Mouse (Mus musculus): ENCODE measurements around the gene Magi1.

The Magi1 gene

GRCm38 (mm10) chr6:93826875-93827274, 456.8 kb downstream of the Magi1 start:
- DNase-seq (ENCODE audit: low spot score in 2 of 2), result no peak

GRCm38 (mm10) chr6:93822221-93822897, 461.4 kb downstream of the Magi1 start:
- DNase-seq (ENCODE audit: low spot score in 2 of 2), result no peak

- no peak for DNase-seq (ENCODE audit: low spot score in 2 of 2)
Observed at GRCm38 (mm10) chr6:93821512-93821911, 462.2 kb downstream of the Magi1 start.

DNA sequence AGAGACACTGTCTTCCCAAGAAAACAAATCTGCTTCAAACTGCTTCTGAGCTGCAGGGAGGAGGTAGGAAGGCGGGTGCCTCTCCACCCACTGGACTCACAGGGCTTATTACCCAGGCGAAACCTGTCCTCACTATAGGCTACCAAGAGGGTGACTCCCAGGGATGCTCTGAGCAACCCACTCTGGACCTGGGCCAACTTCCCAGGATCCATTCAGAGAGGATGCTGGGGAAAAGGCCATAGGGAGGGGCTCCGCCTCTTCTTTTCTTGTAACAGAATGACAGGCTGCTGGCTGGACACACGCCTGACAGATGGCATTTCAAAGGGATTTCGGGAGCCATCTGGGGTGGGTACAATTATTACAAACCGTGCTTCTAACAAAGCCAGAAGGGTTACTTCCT, 463.8 kb downstream of the Magi1 start:
- no peak for DNase-seq (ENCODE audit: low spot score in 2 of 2)

- no peak for DNase-seq (ENCODE audit: low spot score in 2 of 2)
Observed at GRCm38 (mm10) chr6:93819282-93819681, 464.4 kb downstream of the Magi1 start.

DNA sequence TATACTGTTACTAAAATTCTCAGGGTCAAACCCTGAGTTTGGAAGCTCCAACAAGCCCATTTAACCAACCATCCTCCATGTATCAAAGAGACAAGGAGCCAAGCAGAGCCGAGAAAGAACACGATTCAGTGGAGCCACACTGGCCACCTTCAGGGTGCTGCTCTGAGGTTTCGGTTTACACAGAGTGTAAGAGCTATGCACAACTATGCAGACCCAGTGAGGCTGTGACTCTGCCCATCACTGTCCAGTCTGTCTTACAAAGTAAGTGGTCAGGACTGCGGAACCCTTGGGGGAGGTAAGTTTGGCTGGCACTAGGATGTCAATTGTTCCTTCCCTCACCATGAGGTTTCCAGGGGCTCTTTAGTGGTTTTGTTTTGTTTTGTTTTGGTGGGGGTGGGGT, 465.2 kb downstream of the Magi1 start:
- DNase-seq (ENCODE audit: low spot score in 2 of 2), result no peak

DNA sequence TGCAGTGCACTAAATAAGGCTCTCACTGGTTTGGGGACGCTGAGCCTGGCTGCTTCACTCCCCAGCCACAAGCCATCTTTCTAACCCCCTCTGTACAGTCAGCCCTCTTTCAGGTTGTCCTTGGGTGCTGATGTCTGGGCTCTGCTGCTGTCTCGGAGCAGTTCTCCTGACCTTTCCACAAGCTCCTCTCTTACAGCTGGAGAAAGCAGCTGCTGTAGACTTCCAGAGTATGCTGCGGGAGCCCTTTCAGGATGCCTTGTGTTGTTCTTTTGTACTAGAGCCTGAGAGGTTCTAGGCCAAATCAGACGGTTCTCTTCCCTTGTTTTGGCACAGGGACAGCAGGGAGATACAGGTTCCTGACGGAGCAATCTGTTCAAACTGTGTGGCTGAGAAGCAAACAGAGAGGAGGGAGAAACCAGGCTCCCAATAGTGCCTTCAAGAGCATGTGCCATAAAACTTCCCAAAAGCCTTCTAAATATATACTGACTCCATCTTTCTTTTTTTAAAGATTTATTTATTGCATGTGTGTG, 478.2 kb downstream of the Magi1 start:
- no peak for DNase-seq (ENCODE audit: low spot score in 2 of 2)

DNA sequence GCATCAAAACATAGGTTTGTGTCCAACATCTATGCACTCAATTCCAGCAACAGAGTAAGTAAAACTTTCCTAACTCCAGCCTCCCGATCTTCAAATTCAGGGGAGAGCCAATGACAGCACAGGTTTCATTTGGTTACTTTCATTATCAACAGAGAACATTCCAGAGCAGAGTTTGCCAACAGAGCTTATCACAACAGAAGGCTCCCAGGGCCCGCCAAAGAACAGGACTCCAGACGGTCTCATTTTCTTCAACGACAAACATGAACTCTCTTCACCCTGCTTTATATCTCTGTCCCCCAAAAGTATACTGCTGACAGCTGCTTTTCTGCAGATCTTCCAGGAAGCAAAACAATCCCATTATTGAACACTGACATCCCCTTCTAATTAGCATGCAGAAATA, 481.3 kb downstream of the Magi1 start:
- no peak for DNase-seq (ENCODE audit: low spot score in 2 of 2)

DNA sequence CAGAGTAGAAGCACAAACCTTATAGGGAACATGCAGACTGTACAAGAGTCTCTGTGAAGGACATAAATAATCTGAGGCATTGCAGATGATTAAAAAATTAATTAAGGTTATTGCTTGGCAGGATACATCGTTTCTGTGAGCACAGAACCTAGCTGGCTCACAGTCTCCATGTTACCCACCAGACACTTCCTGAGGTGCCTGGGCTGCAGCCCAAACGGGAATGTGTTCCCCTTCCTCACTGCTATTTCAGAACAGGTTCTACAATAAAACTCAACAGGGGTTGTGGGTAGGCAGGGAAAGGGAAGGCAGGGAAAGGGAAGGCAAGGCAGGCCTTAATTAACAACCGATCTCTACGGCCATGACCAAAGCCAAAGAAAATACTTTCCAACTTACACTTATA, 483.3 kb downstream of the Magi1 start:
- no peak for DNase-seq (ENCODE audit: low spot score in 2 of 2)

GRCm38 (mm10) chr6:93792309-93793215, 491.2 kb downstream of the Magi1 start:
- DNase-seq (ENCODE audit: low spot score in 2 of 2), result no peak

GRCm38 (mm10) chr6:93789721-93790120, 494.0 kb downstream of the Magi1 start:
- DNase-seq (ENCODE audit: low spot score in 2 of 2), result no peak

- DNase-seq (ENCODE audit: low spot score in 2 of 2), result no peak
Observed at GRCm38 (mm10) chr6:93787042-93787441, 496.7 kb downstream of the Magi1 start.

DNA sequence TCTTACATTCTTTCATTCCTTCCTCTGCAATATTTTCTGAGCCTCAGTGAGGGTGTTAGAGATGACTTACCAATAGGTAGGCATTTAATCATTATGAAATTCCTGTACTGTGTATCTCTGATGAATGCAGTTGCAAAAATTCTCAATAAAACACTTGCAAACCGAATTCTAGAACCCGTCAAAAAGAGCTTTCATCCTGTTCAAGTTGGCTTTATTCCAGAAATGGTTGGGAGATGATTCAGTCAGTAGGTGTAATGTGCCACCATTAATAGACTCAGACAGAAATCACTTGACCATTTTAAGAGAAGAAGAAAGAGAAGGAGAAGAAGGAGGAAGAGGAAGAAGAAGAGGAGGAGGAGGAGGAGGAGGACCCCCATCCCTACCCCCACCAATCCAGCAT, 497.5 kb downstream of the Magi1 start:
- no peak for DNase-seq (ENCODE audit: low spot score in 2 of 2)

- DNase-seq (ENCODE audit: low spot score in 2 of 2), result no peak
Observed at GRCm38 (mm10) chr6:93771081-93771480, 512.6 kb downstream of the Magi1 start.

DNA sequence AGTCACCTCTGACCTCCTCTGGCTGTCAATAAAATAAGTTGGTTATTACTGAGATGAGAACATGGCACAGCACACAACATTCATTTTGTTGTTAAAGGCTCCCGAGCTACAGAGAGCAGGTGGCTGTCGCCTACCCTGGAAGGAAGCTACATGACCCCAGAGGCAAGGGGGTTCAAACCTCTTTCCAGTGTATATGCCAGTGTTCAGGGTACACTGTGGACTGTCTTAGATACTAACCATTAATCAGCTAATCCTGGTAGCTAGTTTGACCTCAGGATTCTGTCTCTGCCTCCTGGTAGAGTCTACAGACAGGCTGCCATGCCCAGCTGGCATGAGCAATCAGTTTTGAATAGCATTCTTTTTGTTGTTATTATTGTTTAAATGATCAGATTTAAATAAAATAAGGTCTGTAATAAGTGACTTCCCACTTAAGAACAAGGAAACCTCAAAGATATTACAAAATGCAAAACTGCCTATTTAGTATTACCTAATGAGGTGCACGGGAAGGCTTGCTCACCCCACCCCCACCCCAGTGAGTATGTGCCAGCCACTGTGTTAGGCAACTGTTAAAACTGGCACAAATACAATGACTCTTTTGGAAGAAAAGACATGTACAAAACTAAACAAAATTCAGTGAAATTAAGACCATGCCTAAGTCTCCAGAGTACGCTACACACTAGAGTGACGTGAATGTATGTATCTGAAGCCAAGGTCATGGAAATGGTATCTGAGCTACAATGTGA, 513.3 kb downstream of the Magi1 start:
- DNase-seq (ENCODE audit: low spot score in 2 of 2), result no peak

GRCm38 (mm10) chr6:93758114-93758513, 525.6 kb downstream of the Magi1 start:
- no peak for DNase-seq (ENCODE audit: low spot score in 2 of 2)

DNA sequence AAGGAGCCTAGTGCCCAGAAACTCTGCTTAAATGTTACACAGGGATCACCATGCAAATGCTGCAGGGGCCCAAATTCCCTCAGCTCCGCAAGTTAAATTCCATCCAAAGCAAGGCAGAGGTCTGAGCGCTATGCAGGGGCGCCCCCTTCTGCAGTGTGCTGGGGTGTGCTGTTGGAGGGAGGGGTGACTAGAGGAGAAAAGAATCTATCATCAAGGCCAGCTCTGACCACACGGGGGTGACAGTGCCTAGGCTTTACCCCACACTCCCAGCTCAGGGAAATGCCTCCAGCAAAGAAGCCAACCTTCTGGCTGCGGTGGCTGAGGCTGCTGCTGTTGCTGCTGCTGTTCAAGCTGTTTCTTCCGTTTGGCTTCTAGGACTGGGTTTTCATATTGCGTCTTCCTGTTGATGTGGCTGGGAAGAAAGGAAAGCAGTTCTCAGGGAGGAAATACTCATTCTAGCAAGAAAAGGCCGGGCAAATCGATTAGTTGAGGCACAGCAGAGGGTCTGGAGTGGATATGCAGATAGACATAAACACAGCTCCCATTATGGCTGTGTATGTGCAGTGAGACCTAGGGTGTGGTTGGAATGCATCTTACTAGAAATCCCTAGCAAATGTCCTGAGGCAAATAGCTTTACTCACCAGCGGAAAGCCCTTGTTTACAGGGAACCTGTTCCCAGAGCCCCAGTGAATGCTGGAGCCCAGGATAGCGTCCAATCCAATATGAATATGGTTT, 526.2 kb downstream of the Magi1 start:
- DNase-seq (ENCODE audit: low spot score in 2 of 2), result peak; percentile 6 to 35

DNA sequence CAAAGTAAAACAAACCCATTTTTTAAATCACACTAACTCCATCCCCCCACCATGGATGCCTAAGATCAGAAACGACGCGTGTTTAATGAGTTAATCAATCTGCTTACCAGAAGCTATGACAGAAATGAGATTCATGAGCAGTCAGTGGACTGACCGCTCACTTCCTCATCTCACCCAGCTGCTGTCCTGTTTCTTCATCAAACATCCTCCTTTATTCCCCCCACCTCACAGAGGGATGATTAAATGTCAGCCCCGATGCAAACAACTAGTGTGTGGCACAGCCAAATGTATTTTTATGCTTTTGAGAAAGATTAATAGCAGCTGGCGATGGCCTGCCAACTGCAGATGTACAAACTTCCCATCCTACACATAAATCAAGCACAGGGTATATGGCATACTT, 540.6 kb downstream of the Magi1 start:
- DNase-seq (ENCODE audit: low spot score in 2 of 2), result no peak

- no peak for DNase-seq (ENCODE audit: low spot score in 2 of 2)
Observed at GRCm38 (mm10) chr6:93739786-93740185, 543.9 kb downstream of the Magi1 start.

GRCm38 (mm10) chr6:93737083-93737482, 546.6 kb downstream of the Magi1 start:
- no peak for DNase-seq (ENCODE audit: low spot score in 2 of 2)

DNA sequence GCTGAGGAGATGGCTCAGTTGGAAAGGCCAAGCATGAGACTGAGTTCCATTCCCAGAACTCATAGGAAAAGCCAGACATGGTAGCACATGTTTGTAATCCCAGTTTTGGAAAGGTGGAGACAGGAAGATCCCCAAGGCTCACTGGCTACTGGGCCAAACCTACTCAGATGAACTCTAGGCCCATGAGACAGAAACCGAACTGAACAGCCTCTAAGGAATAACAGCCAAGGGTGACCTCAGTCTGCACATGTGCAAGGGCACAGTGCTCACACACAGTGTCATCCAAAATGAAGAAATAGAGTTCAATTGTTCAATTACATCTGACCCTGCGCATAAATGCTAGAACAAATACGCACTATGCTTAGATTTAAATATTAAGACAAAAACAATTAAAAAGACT, 547.6 kb downstream of the Magi1 start:
- no peak for DNase-seq (ENCODE audit: low spot score in 2 of 2)

DNA sequence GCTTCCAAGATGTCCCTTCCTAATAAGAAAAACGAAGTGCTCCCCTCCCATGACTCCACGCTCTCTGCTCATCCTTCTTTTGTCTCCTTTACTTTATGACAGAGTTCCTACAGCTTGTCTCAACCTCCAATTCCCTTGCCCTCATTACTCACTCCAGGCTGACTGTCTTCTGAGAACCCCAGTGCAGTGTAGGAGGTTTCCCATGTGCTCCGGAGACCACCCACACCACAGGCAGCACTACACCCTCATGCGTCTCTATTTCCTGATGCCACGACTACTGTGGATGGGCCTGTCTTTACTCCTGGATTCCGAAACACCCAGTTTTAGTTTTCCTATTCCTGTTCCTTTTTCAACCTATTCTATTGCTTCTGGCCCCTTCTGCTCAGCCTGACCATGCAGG, 549.9 kb downstream of the Magi1 start:
- DNase-seq (ENCODE audit: low spot score in 2 of 2), result no peak
